Mouse (Mus musculus): ENCODE data around the gene Zfp385a. TPM values are rescaled to one million over a fixed set of nuclear protein-coding genes. Genes with fewer than 3 reads are reported as not detected.

Gene Zfp385a
- polyA plus RNA-seq, 1 experiment from 2014 or later, result 27.5 TPM

DNA sequence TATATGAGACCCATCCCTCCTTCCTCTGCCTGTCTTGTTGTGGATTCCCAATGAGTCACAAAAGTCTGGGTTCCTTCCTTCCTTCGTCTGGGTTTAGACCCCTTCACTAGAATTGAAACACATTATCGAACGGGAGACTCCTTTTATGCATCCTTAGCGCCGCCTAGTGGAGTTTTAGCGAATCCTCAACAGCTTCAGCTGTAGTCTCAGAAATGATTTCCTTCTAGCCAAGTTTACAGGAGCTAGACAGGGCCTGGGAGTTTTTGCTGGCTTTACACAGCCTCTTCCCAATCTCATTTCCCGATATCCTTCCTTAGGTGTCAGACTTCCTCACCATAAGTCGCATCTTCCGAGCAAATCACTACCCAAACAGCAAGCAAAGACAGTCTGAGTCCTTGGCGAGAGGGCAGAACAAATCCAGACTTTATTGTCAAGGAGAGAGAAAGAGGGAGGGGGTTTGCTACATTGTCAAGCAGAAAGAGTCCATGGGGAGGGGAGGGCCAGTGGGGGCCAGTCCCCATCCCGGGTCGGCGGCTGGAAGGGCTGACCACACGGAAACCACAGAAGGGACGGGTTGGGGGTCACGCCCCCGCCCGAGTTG is 26.3 kb downstream of the Zfp385a start:
- Histone ChIP-seq H3K4me1 (ENCODE audit: control insufficient read depth, insufficient read depth, low read length) (peaks cover 14% of the 10 kb centered on the region), H3K9ac (ENCODE audit: low read length) (no peak overlapping the region), H3K27me3 (ENCODE audit: control insufficient read depth, insufficient read depth, low read length) (0 out of 2 replicates have a peak, but pooled peaks cover 2% of the 10 kb centered on the region), H3K4me3 (ENCODE audit: low read depth, low read length) (no peak overlapping the region; the same call in 1 of the 2 replicates), H3K4me2 (ENCODE audit: low read depth) (peak overlapping the region; percentile 45), H3K36me3 (ENCODE audit: control insufficient read depth, insufficient read depth, low read length) (peaks cover 3% of the 10 kb centered on the region), H3K27ac (ENCODE audit: low read depth, low read length) (no peak overlapping the region), H3K9me3 (ENCODE audit: control insufficient read depth, low read length) (no peaks in the 10 kb centered on the region)
- ATAC-seq (ENCODE audit: insufficient read depth, low FRiP score, low TSS enrichment) (no peak), DNase-seq (ENCODE audit: low spot score) (peak; percentile 74)
- WGBS, result 9% methylated on average over 18 of the region's 18 CpGs

DNA sequence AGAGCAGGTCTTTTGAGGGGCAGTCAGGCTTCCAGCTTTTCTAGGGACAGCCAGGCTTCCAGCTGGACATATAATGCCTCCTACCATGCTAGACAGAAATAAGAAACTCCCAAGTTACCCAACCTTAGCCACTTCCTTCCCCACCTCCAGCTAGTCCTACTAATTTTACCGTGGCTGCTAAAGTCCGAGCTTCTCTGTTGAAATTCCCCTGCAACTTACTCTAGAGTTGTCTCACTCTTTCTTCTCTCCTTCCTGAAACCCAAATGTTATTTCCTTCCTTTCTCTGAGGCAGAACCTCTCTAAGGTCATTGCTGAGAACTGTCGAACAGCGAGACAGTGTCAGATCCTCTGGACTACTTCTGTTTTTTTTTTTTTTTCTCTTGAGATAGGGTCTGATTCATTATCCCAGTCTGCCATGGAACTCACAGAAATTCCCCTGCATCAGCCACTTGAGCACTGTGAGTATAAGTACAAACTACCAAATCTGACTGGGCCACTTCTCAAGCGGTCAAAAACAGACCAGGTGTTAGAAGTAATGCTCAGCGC is 29.5 kb downstream of the Zfp385a start, which contains the start of gene Gpr84:
Gene Gpr84, minus strand, starts transcription at position 248 of the 546 bp plus-strand sequence.
- ATAC-seq (ENCODE audit: insufficient read depth, low FRiP score, low TSS enrichment) (no peak), DNase-seq (ENCODE audit: low spot score) (no peak)
- Histone ChIP-seq H3K4me1 (ENCODE audit: control insufficient read depth, insufficient read depth, low read length) (peaks cover 35% of the 10 kb centered on the region), H3K9me3 (ENCODE audit: control insufficient read depth, low read length) (no peaks in the 10 kb centered on the region), H3K4me2 (ENCODE audit: low read depth) (no peak within 1 kb of the TSS), H3K27me3 (ENCODE audit: control insufficient read depth, insufficient read depth, low read length) (0 out of 2 replicates have a peak, but pooled peaks cover 2% of the 10 kb centered on the region), H3K9ac (ENCODE audit: low read length) (no peak within 1 kb of the TSS), H3K27ac (ENCODE audit: low read depth, low read length) (no peak within 1 kb of the TSS), H3K4me3 (ENCODE audit: low read depth, low read length) (no peak within 1 kb of the TSS), H3K36me3 (ENCODE audit: control insufficient read depth, insufficient read depth, low read length) (no peaks in the 10 kb centered on the region)
- WGBS, result 74% methylated on average over 6 of the region's 6 CpGs

DNA sequence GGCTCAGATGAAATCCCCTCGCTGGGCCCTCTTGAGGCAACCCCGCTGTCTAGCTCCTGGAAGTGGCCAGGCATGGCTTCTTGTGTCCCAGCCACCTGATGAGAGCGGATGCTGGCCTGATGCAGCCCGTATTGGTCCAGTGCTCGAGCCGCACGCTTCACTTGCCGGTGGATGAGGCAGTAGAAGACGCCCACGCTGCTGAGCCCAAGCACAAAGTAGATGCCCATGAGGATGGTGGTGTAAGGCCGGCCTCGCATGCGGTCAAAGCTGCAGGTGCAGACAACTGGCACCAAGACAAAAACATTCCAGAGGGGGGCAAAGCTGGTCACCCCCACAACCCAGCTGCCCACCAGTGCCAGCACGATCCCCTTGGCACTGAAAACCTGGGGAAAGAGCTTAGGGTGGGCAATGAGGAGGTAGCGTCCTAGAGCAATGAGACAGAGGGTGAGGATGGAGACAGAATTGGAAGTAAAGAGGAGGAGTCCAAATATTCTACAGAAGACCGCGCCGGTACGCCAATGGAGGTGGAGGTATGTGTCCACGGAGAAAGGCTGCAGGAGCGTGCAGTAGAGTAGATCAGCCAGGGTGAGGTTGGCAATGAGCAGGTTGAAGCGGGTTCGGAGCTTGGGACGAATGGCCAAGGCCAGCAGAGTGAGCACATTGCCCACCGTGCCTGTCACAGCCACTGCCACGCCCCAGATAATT is 30.9 kb downstream of the Zfp385a start:
- no peak for DNase-seq (ENCODE audit: low spot score)
- Histone ChIP-seq H3K36me3 (ENCODE audit: control insufficient read depth, insufficient read depth, low read length) (no peaks in the 10 kb centered on the region), H3K9ac (ENCODE audit: low read length) (no peak overlapping the region), H3K27ac (ENCODE audit: low read depth, low read length) (no peak overlapping the region), H3K27me3 (ENCODE audit: control insufficient read depth, insufficient read depth, low read length) (0 out of 2 replicates have a peak, but pooled peaks cover 2% of the 10 kb centered on the region), H3K4me3 (ENCODE audit: low read depth, low read length) (no peak overlapping the region), H3K9me3 (ENCODE audit: control insufficient read depth, low read length) (no peaks in the 10 kb centered on the region), H3K4me1 (ENCODE audit: control insufficient read depth, insufficient read depth, low read length) (peaks cover 31% of the 10 kb centered on the region), H3K4me2 (ENCODE audit: low read depth) (peak overlapping the region; percentile 19)
- no peak for ATAC-seq (ENCODE audit: insufficient read depth, low FRiP score, low TSS enrichment)
- 66% methylated on average over 26 of the region's 26 CpGs for WGBS

DNA sequence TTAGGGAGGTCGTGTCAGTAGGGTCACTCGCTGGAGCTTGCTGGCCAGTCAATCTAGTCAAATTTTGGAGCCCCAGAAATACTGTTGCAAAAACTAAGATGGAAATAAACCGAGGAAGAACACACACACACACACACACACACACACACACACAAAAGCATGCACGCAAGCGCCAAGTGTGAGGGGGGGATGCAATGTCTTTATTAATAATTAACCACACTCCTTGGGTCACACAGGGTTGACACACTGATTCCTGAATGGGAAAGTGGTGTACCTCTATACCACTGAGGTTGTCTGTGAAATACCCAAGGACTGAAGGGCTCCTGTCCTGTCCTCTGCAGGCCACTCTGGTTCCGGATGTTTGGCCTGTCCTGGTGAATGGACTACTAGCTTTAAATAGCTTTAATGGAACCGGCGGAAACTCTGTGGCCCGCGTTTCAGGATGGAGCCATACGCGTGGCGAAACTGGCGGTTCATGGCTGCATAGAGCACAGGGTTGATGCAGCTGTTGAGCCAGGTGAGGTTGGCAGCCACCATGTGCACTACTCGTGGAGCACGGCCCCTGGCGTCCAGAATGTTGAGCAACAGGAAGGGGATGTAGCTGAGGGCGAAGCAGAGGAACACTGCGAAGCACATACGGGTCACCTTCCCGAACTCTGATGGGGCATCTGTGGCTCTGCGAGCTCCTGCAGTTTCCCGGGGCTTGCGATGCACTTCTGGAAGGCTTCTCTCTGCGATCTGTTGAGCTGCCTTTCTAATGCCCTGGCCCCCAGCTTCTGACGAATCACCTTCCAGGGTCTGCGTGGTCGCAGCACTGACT is 31.6 kb downstream of the Zfp385a start:
- no peaks in the 10 kb centered on the region for H3K36me3 ChIP-seq (ENCODE audit: control insufficient read depth, insufficient read depth, low read length)
- 46% methylated on average over 28 of the region's 28 CpGs for WGBS
- ATAC-seq (ENCODE audit: insufficient read depth, low FRiP score, low TSS enrichment) (no peak), DNase-seq (ENCODE audit: low spot score) (peak; percentile 19)
- H3K27me3 ChIP-seq (ENCODE audit: control insufficient read depth, insufficient read depth, low read length), result 0 out of 2 replicates have a peak, but pooled peaks cover 2% of the 10 kb centered on the region
- no peak overlapping the region for H3K9ac ChIP-seq (ENCODE audit: low read length)
- H3K9me3 ChIP-seq (ENCODE audit: control insufficient read depth, low read length), result no peaks in the 10 kb centered on the region
- no peak overlapping the region for H3K27ac ChIP-seq (ENCODE audit: low read depth, low read length)
- no peak overlapping the region for H3K4me3 ChIP-seq (ENCODE audit: low read depth, low read length)
- H3K4me2 ChIP-seq (ENCODE audit: low read depth), result peak overlapping the region; percentile 19
- peaks cover 36% of the 10 kb centered on the region for H3K4me1 ChIP-seq (ENCODE audit: control insufficient read depth, insufficient read depth, low read length)

DNA sequence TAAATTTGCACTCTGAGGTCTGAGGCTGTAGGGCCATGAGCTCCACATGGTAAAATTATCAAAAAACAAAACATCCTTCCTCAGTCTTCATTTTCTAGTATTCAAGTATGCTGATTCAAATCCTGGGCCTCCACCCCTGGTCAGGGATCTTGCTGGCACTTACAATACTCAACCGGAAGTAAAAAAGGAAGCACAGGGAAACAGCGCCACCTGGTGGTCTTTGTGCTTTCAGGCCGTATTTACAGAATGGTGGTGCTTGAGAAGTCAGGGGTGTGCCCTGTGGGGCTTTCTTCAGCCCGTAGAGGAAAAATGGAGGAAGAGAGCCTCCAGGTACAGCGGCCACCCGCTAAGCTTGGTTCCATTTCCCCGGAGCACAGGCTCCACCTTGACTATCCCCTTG is 32.8 kb downstream of the Zfp385a start:
- Histone ChIP-seq H3K27me3 (ENCODE audit: control insufficient read depth, insufficient read depth, low read length) (0 out of 2 replicates have a peak, but pooled peaks cover 2% of the 10 kb centered on the region), H3K4me3 (ENCODE audit: low read depth, low read length) (no peak overlapping the region), H3K4me1 (ENCODE audit: control insufficient read depth, insufficient read depth, low read length) (peaks cover 46% of the 10 kb centered on the region), H3K9me3 (ENCODE audit: control insufficient read depth, low read length) (no peaks in the 10 kb centered on the region), H3K36me3 (ENCODE audit: control insufficient read depth, insufficient read depth, low read length) (no peaks in the 10 kb centered on the region), H3K9ac (ENCODE audit: low read length) (no peak overlapping the region), H3K4me2 (ENCODE audit: low read depth) (no peak overlapping the region), H3K27ac (ENCODE audit: low read depth, low read length) (peak overlapping the region; percentile 99)
- 2% methylated on average over 7 of the region's 7 CpGs for WGBS
- DNase-seq (ENCODE audit: low spot score), result peak; percentile 95
- no peak for ATAC-seq (ENCODE audit: insufficient read depth, low FRiP score, low TSS enrichment)

DNA sequence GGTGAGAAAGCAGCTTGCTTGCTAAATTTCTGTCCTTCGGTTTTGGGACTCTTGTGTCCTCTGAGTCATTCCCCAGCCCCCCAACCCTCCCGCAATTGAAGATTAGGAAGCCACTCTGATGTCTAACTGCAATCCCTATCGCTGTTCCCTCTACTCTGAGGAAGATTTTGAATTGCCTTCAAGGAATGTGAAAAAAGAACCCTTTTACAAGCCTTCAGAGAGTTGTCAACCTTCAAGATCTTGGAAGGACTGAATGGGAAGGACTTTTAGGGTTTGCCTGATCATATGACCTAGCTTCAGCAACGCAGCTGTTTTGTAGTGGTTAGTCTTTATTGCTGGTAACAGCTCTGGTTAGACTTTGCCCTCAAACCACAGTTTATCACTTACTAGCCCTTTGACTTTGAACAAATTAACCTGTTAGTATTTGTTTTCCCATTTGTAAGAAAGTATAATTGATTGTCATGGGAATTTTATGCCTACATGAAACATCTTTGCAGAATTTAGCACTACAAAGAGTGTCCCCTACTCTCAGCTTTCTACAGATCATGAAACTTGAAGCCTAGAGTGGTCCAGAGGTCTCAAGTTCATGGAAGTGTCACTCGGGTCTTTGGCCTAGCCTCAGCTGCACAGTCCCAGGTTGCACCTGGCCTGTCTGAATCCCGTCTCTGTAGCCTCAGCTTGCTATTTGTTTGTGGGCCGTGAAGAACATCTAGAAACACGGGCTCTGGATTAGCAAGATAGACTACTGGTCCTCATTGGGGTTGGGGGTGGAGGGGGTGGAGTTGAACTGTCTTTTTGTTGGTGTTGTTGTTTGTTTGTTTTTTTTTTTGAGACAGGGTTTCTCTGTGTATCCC is 33.9 kb downstream of the Zfp385a start:
- peaks cover 57% of the 10 kb centered on the region for H3K4me1 ChIP-seq (ENCODE audit: control insufficient read depth, insufficient read depth, low read length)
- WGBS, result 23% methylated on average over 8 of the region's 8 CpGs

DNA sequence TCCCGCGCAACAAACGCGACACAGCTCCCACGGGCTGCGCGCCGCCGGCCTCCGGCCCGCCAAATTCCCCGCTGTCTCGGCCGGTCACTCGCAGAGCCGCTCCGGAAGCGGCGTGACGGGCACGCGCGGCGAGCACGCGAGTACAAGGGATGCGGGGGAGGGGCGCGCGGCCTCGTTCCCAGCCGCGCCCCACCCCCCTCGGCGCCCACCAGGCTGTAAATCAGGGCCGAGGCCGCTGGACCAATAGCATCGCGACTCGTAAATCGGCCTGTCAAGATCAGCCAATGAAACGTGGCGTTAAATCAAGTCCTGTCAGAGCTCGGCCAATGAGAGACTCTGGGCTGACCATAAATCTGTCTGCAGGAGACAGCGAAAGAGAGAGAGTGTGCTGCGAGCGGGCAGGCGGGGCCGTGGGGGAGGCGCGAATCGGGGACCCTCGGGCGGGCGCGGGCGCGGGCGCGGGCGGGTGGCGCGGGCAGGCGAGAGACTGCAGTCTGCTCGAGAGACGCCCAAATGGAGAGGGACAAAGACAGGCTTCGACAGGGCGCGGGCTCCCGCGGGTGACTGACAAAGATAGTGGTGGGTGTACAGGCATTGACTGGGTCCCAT is 34.7 kb downstream of the Zfp385a start:
- peak overlapping the region; percentile 59 for H3K4me2 ChIP-seq (ENCODE audit: low read depth)
- peak overlapping the region; percentile 99 for H3K27ac ChIP-seq (ENCODE audit: low read depth, low read length)
- no peaks in the 10 kb centered on the region for H3K36me3 ChIP-seq (ENCODE audit: control insufficient read depth, insufficient read depth, low read length)
- H3K9me3 ChIP-seq (ENCODE audit: control insufficient read depth, low read length), result no peaks in the 10 kb centered on the region
- ATAC-seq (ENCODE audit: insufficient read depth, low FRiP score, low TSS enrichment), result peak; percentile 90
- peaks cover 65% of the 10 kb centered on the region for H3K4me1 ChIP-seq (ENCODE audit: control insufficient read depth, insufficient read depth, low read length)
- peak overlapping the region; percentile 19 for H3K4me3 ChIP-seq (ENCODE audit: low read depth, low read length)
- WGBS, result under 1% methylated on average over 65 of the region's 71 CpGs
- DNase-seq (ENCODE audit: low spot score), result peak; percentile 97
- H3K9ac ChIP-seq (ENCODE audit: low read length), result peak overlapping the region; percentile 65
- 0 out of 2 replicates have a peak, but pooled peaks cover 2% of the 10 kb centered on the region for H3K27me3 ChIP-seq (ENCODE audit: control insufficient read depth, insufficient read depth, low read length)

More for the DNA sequence above, 33.9 kb downstream of the Zfp385a start:
- Histone ChIP-seq H3K36me3 (ENCODE audit: control insufficient read depth, insufficient read depth, low read length) (no peaks in the 10 kb centered on the region), H3K9ac (ENCODE audit: low read length) (peak overlapping the region; percentile 65), H3K27ac (ENCODE audit: low read depth, low read length) (peak overlapping the region; percentile 99), H3K27me3 (ENCODE audit: control insufficient read depth, insufficient read depth, low read length) (0 out of 2 replicates have a peak, but pooled peaks cover 2% of the 10 kb centered on the region), H3K4me3 (ENCODE audit: low read depth, low read length) (peak overlapping the region; percentile 19), H3K4me2 (ENCODE audit: low read depth) (peak overlapping the region; percentile 48), H3K9me3 (ENCODE audit: control insufficient read depth, low read length) (no peaks in the 10 kb centered on the region)
- DNase-seq (ENCODE audit: low spot score), result no peak
- no peak for ATAC-seq (ENCODE audit: insufficient read depth, low FRiP score, low TSS enrichment)

Measured in neural tube, embryonic 11.5 days (tissue).